Mouse (Mus musculus) lung, postnatal 14 days (tissue): ENCODE results near the gene Slc5a2.

Experiments used
- DNase-seq: peaks from one replicate; pipeline ENCODE4 v3.0.0; 2021

The Slc5a2 gene

DNA sequence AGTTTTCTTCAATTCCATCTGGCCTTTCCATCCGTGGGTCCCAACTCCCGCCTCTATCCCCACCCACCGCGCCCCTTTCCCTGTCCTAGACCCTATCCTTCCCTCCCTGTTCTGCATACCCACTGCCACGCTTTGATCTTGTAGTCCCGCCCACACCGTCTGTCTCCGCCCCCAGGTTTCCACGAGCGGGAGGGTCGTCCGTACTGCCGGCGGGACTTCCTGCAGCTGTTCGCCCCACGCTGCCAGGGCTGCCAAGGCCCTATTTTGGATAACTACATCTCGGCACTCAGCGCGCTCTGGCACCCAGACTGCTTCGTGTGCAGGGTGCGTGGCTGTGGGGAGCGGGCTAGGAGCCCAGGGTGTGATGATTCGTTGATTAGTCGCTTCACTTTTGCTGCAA, 12.8 kb upstream of the Slc5a2 start:
- DNase-seq = peak; percentile 39

DNA sequence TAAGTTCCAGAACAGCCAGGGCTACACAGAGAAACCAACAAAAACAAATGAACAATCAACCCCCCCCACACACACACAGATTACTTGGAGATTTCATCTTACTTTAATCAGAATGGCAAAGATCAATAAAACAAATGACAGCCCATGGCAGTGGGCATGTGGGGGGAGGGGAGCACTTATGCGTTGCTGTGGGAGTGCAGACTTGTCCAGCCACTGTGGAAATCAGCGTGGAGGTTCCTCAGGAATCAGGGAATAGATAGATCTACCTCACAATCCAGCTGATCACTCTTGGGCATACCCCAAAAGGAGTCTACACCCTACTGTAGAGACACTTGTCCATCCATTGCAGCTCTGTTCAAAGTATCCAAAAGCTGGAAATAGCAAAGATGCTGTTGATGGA, 10.5 kb upstream of the Slc5a2 start:
- DNase-seq = no peak

DNA sequence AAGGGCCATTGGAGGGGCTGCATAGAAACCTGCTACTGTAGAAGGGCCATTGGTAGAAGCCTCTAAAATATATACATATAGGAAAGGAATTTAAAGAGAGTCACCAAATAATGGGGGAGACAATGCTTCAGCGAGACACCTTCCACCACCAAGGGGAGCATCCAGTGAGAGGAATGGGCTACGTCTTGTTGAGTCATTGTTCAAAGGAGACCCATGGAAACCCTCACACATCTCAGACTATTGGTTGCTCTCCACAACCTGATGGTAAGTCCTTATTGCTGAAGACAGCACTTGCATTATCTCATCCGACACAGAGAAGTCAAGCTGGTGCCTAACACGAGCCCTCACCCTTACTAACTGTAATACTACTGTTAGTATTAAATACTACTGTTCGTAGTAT, 9.7 kb upstream of the Slc5a2 start:
- DNase-seq = no peak

DNA sequence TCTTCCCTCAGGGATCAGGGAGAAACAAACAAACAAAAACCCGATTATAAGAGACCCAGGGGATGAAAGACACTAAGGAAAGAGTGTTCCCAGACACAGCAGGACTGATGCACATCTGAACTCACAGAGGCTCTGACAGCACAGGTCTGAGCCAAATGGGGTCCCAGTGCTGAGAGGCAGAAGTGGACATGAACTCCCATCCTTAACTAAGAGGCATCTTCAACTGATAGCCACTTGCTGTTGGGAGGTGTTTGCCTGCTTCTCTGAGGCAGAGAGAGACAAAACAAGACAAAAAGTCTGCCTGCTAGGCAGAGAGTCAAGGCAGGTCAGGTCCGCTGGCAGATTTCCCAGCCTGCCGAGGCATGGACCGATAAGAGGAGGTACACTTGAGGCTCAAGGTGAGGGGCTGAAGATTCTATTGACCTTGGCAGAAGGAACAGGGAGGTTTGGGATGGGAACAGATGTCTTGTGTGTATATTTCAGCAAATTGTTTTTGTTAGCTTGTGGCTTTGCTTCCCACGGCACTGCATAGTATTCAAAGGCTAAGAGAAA, 8.6 kb upstream of the Slc5a2 start:
- DNase-seq = peak; percentile 61

DNA sequence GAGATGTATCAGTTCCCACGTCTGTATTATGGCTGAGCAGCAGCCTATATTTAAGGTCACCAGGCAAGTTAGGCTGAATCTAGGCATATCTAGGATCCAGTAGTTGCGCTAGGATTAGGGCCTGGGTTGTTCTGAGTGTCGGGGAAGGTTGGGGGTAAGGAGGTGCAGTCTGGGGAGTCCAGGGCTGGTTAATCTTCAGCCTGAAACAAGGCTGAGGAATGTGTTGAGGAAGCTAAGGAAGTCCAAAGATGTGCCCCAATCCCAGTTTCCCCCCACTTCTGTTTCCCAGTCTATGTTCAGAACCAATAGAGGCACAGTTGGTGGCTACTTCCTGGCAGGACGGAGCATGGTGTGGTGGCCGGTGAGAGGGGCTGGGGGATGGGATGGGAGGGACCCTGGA, 599 bp downstream of the Slc5a2 start:
- no peak for DNase-seq

DNA sequence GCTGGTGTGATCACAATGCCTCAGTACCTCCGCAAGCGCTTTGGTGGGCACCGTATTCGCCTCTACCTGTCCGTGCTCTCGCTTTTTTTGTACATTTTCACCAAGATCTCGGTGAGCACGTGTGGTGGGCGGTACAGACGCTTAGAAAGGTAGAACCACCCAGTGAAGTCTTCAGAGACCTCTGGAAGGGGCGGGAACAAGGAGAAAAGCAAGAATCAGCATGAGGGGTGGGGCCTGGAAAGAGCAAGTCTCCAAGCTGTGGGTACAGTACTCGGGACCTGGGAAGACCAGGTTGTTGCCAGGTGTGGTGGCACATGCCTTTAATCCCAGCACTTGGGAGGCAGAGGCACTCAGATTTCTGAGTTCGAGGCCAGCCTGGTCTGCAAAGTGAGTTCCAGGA, 1.9 kb downstream of the Slc5a2 start:
- DNase-seq = no peak

DNA sequence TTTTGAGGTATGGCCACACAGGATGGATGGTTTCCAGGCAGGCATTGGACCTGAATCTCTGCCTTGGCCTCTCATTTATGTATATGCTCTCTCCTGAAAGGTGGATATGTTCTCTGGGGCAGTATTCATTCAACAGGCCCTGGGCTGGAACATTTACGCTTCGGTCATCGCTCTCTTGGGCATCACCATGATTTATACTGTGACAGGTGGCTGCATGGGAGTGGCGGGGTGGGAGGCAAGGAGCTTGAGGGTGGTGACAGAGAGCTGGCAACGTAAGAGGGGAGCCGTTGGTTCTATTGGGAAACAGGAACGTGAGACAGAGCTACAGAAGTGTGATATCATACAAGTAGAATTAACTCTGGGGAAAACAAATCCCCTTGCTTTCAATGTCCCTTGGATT, 2.4 kb downstream of the Slc5a2 start:
- DNase-seq = no peak

DNA sequence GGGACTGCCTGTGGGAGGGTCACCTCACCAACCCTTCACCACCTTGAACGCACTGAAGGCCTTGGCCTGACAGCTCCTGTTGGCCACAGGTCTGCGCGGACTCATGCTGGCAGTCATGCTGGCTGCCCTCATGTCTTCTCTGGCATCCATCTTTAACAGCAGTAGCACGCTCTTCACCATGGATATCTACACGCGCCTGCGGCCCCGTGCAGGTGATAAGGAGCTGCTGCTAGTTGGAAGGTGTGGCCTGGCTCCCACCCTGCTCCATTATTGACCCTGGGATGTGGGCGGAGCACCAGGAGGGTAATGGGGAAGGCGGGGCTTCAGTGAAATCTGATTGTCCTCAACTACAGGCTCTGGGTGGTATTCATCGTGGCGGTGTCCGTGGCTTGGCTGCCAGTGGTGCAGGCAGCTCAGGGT, 5.0 kb downstream of the Slc5a2 start:
- DNase-seq = no peak

DNA sequence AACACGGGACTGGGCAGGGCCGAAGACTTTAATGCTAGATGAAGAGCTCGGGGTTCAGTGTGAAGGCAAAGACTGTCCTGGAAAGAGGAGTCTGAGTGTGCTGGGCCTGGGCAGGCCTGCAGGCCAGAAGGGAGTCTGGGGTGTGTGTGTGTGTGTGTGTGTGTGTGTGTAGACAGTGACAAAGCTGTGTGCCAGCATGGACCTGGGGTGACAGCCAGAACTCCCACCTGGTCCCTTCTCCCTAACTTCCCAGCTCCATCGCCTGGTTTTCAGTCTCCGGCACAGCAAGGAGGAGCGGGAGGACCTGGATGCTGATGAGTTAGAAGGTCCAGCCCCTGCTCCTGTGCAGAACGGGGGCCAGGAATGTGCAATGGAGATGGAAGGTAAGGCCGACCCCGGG, 6.0 kb downstream of the Slc5a2 start:
- DNase-seq = no peak

DNA sequence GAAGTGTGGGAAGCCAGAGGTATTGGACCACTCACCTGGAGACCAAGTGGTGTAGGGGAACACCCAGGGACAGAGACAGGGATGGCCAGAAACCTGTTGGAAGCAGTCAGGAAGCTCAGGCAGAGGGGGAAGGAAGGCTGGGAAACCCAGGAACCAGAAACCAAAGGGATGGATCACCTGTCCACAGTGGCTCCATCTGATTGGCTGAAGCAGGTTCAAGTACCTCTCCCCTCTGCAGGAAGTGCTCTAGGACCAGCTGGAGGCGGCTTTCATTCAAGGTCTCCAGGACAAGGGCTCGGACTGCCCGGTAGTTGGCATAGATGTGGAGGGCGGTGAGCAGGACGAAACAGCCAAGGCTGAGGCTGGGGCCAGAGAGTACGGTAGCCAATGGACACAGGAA, 10.6 kb downstream of the Slc5a2 start:
- no peak for DNase-seq

DNA sequence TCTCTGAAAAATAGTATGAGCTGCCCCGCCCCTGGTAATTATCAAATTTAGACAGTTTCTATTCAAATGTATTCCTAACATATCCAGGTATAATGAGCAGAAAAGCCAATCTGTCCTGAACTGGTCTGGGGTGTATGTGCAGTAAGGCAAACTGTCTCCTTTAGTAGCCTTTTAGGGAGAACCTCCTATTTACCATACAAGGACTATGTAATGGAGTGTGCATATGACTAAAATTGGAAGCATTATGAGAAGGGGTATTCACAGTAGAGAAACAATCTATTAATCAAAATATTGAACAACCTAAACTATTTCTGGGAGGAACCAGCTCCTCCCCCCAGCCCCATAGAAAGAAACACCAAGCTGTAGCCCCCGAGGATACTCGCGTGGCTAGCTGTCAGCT, 14.3 kb downstream of the Slc5a2 start:
- no peak for DNase-seq

DNA sequence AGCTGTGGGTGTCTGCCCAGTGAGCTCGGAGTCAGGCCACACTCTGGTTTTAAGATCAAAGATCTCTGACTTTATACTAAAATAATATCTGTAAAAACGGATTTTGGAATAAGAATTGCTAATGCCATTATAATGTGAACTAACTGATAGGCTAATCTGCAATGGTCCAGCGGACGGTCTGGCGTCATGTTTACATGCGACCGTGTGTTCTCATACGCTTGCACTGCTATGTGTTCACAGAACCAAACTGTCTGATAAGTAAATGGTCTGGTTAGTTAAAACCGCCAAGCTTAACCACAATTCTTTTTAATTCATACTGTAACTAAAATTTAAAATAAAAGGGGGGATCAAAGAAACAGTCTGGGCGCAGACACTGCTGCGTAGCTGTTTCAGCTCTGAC, 16.3 kb downstream of the Slc5a2 start:
- DNase-seq = no peak

DNA sequence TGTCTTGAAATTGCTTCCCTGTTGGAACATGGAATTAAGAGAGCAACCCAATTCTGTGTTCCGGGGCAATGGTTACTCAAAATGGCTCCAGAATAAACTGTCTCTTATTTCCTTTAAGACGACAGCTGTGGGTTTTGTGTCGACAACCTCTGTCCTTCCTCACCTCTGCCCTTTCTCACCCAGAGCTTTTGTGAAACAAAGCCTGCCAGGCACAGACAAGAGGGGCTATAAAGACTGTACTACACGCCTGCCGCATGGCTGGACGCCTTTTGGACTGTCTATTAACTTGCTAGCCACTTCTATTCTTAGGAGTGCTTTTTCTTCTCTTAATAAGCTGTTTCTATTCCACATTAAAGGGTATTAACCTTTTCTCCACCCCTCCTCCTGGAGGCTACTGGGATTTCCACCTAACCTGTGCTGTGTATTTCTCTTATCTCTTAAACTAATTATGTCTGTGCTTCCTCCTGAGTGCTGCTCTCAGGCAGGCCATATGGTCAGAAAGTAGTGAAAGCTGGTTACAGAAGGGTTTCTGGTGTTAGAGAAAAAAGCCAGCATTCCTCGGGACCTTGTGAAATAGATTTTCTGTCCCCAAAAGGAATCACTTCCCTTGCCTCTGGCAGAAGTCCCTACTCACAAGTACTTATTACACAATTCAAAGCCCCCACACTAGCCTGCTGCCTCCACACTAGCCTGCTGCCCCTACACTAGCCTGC, 17.2 kb downstream of the Slc5a2 start:
- no peak for DNase-seq

DNA sequence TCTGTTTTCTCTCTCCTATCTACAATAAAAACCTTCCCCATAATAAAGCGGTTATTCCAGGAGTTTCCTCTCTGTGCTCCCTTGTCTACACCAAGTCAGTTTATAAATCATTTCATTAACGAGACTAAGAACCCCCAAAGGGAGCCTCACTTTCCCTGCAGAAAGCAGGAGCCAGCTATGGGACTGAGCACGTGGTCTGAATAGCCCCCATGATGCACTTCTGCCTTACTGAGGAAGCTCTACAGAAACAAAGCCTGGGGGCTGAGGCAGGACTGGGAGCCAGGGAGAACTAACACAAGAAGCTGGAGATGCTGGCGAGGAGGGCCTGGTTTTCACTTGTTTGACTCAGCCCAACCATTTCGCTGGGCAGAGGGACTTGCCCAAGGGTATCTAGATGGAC, 18.6 kb downstream of the Slc5a2 start:
- no peak for DNase-seq

DNA sequence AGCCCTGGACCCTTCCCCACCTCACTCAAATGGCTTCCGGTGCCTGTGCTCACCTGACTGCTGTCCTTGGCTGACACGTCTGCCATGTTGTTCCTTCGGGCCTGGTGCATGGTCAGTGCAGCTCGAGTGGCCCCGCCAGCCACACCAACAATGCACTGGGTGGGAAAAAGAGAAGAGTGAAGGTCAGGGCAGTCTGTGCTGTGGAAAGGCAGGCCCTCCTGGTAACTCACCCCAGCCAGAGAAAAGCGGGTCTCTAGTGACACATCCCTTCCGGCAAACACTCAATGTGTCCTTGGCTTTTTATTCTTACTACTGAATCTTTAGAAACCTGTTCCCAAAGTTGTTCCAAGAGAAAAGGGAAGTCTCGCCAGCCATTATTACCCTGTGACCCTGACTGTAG, 19.6 kb downstream of the Slc5a2 start:
- DNase-seq = no peak

DNA sequence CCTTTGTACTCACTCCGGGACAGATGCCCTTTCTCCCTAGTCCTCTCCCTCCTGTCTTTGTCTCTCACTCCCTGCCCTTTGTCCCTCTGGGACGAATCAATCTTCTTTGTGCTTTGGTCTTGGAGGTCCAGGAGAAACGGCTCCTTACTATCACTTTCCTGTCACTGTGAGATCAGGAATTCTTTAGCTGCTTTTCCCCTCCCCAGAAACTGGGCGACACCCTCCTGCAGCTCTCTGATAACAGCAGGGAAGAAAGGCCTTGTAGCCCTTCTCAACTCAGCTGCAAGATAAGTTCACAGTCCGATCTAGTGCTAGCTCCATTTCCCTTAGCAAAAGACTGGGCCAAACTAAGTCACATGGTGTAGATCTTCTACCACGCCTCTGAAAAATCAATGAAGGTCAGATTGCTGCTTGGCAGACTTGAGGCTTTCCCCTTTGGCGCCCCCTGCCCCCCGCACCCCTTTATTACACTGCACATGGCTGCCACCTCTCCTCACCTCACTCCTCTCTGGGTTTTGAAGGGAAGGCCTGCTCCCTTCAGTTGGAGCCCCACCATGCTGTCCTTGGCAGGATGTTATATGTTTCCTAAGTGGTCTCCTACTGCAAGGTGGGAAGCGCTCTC, 23.6 kb downstream of the Slc5a2 start:
- DNase-seq = no peak

DNA sequence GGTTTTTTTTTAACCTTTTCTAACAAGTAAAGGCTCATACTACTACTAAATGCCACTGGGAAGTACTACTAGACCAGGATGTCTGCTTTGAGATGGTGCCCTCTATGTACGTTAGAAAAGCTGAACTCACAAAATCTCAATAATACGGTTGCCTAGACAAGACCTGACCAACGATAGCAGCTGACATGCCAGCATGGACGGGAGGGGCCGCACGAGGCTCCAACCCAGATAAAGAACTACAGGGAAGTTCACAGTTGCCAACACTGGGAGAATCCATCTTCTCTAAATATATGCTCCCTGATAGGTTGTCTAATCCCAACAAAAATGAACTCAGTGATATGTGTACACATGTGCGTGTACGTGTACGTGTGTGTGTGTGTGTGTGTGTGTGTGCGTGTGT, 29.3 kb downstream of the Slc5a2 start:
- no peak for DNase-seq

DNA sequence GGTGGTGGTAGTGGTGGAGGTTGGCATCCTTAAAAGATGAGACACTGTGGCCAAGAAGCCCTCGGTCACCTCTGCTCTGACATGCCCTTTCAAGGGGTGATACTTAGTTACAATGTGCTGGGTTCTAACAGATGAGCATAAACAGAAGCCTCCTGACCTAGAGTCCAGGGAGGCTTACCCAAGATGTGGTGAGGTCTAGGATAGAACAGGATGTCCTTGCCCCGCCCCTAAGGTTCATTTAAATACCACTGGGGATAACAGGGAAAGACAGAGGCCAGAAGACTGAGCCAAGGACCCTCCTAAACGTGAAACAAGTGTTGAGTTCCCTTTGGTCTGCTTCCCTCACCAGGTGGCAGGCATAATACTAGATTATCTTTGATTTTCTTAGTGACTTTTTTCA, 31.1 kb downstream of the Slc5a2 start:
- no peak for DNase-seq

DNA sequence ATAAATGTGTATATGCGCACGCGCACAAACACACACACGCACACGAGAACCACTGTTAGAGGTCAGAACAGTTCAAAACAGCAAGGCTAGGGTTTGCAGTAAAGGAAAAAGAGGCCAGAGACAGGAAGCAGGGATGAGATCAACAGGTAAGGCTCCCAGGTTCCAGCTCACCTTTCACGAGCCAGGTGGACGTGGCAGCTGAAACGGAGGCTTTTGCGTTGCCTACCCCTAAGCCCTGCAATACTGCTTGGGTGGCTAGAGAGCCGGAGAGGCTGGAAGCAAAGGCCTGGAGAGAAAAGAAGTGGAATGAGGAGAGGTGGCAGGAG, 31.8 kb downstream of the Slc5a2 start:
- DNase-seq = no peak

DNA sequence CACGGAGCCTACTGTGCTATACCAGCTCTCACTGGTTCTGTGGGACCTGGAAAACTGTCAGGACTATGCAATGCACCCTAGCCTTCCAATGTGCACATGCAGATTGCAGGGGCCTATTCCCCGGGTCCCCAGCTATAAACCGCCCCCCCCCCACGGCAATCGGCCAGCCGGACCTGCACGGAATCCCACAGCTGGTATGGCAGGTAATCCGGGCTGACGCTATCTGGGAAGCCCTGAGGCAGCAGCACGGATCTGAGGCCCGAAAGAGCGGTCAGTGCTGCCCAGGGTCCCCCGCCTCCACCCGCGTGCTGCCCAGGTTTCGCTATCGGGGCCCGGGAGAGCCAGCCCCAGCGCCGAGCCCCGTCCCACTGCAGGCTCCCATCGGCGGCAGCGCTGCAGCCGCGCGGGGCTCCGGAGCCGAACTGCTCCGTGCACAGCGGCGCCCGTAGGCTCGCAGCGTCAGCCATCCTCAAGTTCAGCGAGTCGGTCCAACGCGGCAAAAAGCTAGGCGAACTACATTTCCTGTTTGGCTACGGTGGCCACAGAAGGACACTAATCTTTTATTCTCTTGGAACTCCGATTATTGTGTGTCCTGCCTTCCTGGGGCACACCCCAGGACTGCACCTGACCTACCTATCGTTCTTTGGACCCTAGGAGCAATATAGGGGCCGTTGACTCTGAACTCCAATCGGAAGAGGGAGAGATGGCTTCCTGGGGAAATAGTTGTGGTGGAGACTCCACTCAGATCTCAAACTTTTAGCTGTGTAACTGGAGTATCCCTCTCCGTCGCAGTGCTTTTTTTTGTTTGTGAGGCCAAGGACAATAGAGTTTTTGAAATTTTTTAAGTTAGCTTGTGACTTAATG, 32.4 kb downstream of the Slc5a2 start, which contains the start of gene BC017158:
TSS of gene BC017158 (minus strand) at position 554 of the 864 bp plus-strand sequence.
- peak; percentile 76 for DNase-seq

DNA sequence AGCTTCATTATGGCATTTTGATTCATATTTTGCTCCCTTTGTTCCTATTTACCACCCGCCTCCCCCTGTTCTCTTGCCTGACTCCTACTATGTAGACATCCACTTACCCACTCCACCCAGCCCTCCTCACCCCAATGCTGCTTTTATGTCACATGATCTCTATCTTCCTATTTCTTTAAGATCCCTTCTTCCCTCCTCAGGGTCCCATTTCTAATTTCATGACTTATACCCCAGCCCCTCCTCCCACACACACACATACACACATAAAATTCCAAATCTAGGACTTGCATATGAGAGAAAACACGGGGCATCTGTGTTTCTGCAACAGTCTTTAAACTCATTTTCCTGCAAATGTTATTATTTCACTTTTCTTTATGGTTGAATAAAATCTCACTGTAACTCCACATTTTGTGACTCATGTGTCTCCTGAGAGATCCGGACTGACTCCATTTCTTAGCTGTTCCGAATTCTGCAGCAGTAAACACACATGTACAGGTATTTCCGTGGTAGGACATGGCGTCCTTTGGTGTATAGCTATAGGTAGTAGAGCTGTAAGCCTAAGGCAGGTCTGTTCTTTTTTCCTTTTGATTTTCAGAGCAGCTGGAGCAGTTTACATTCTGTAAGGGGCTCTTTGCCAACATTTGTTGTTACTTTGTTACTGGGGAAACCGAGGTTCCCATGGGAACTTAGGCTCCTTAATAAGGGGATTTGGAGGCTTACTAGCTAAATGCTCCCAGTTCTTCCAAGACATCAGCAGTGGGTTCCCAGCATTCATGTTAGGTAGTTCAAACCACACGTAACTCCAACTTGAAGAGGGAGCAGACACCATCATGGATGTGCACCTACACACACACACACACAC, 33.3 kb downstream of the Slc5a2 start:
- no peak for DNase-seq

DNA sequence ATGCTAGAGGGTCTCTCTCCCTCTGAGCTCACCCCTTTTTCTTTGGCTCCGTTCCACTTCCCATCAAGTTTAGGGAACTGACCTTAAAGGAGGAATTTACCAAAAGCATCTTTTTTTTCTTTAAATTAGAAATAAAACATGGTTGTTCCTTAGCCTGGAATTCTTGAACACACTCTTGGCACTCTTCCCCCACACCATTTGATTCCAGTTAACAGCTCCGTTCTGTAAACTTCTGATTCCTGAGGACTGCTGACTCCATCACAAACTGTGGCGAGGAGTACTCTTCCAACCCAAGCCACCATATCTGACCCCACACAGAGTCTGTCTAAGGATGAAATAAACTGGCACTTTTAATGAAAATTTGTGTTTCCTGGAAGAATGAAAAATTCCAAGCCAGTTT, 35.5 kb downstream of the Slc5a2 start:
- no peak for DNase-seq

DNA sequence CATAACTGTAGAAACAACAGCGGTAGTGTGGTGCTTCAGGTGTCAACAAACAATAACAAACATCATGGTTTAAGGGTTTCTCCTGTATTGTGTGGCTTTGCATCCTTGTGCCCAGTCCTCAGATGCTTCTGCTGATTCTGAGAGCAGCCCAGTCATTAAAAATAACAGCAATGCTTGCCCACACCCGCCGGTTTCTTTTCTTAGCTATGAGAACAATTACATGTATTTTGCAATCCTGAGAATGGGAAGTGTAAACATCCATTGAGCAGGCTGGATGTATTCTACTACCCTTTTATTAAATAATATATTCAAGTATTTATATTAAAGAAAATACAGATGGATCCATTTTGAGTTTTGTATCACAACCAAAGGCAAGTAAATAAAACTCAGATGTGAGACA, 36.7 kb downstream of the Slc5a2 start:
- DNase-seq = no peak
